Mouse (Mus musculus) spleen, adult 2 months (tissue): ENCODE results near the gene Eef1akmt2.

ENCODE experiments used
- CTCF ChIP-seq: fragments of 200-500 bp; IDR thresholded peaks from 2 replicates; pipeline ENCODE4 v1.5.1; 2011; ENCODE audit warnings: mild to moderate bottlenecking, inconsistent platforms; ENCODE audit not compliant: insufficient read depth, insufficient read length, insufficient replicate concordance; ENCODE audit errors: extremely low read depth
- POLR2A ChIP-seq: fragments of 200-500 bp; IDR thresholded peaks from 2 replicates; pipeline ENCODE4 v1.6.1; 2011; ENCODE audit warnings: low read depth, low read length, inconsistent platforms

DNA sequence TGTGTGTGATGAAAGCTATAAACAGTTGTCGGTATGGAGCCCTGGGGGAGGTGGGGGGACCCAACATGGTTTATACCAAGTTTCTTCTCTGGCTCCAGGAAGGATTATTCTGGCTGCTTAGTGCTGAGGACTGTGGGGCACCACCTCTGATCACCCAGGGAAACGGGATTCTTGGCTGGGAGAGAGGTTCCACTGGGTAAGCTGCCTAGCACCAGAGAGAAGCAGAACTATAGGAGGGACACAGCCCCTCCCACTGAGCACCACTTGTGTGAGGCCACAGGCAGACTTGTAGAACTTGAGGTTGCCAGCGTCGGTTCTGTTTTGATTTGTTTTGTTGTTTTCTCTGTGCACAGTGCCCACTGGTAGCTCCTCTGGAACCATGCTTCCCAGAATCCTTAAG lies 1.5 kb upstream of the Eef1akmt2 start:
- TF ChIP-seq CTCF (no peak), POLR2A (no peak)
